16 mouse cellular contexts compared by ENCODE assay signal in genomic region chr9:101464727-101465427, GRCm38 (mm10).
DNase-seq lines count a peak whose midpoint lies in the region; ATAC-seq and TF ChIP-seq lines count a peak whose summit lies in the region.
"Had no signal": no experiment of that assay in that cellular context is flagged by ENCODE, and none has a peak within 500 bp of the region (broad histone marks: within the 10 kb centered on the region; RNA-seq: fewer than 3 reads in every experiment).

No protein-coding gene starts in this region.

- no peaks in the 10 kb centered on the region for H3K4me1 ChIP-seq in lung, adult 2 months (ENCODE audit: control insufficient read depth, insufficient read depth, low read length)
- peaks cover 11% of the 10 kb centered on the region for H3K4me1 ChIP-seq in forebrain, embryonic 12.5 days
- H3K4me1 ChIP-seq: embryonic facial prominence, embryonic 15.5 days; heart, embryonic 13.5 days; liver, embryonic 13.5 days had no signal

- TF ChIP-seq CTCF in lung, adult 2 months (IDR thresholded peaks at IDR 0.05; ENCODE audit: insufficient read depth, low read length) = no peak

- no peak overlapping the region for H3K9ac ChIP-seq in forebrain, embryonic 12.5 days
- H3K9ac ChIP-seq: embryonic facial prominence, embryonic 15.5 days; heart, embryonic 13.5 days; liver, embryonic 13.5 days had no signal

- H3K27ac ChIP-seq in forebrain, embryonic 12.5 days = 0 out of 2 replicates have a peak overlapping the region, but pooled peaks have one; percentile 56
- H3K27ac ChIP-seq: embryonic facial prominence, embryonic 15.5 days; heart, embryonic 13.5 days; liver, embryonic 13.5 days had no signal

- intact Hi-C loops in heart, postnatal 36 days (cut with DNase I) = no loop called here

- WGBS in lung, adult 2 months = 52% methylated on average over 18 of the region's 18 CpGs
- WGBS in forebrain, embryonic 12.5 days = 43% methylated on average over 18 of the region's 18 CpGs

- H3K9me3 ChIP-seq in forebrain, embryonic 12.5 days = no peaks in the 10 kb centered on the region
- H3K9me3 ChIP-seq: embryonic facial prominence, embryonic 15.5 days; heart, embryonic 13.5 days; liver, embryonic 13.5 days had no signal

- H3K27me3 ChIP-seq in forebrain, embryonic 12.5 days = no peaks in the 10 kb centered on the region
- H3K27me3 ChIP-seq: embryonic facial prominence, embryonic 15.5 days; heart, embryonic 13.5 days; liver, embryonic 13.5 days had no signal

- no peak; the same call in 1 of the 2 replicates for ATAC-seq in forebrain, embryonic 12.5 days (ENCODE audit: low FRiP score)
- ATAC-seq: inflammation-experienced regulatory T-cells, adult 6 months had no signal

- DNase-seq in lung, adult 18-20 months = peak; percentile 6 to 24
- no peak for DNase-seq in lung, adult 2 months
- peak; percentile 12 for DNase-seq in lung, postnatal 10 days
- DNase-seq in retina, postnatal 1 day = peak; percentile 61
- no peak for DNase-seq in heart, postnatal 36 days
- DNase-seq in spleen, postnatal 36 days (ENCODE audit: low spot score in 2 of 2) = no peak
- DNase-seq: cerebellum, adult 11 months; kidney, postnatal 10 days; left cerebral cortex, postnatal 4 days; liver, embryonic 13.5 days; thymus, adult 18-20 months had no signal

- TF ChIP-seq POLR2A in lung, adult 2 months (IDR thresholded peaks at IDR 0.05; ENCODE audit: borderline replicate concordance, extremely low read depth, low read depth, low read length) = no peak

- H3K4me3 ChIP-seq in lung, adult 2 months (replicated peaks; ENCODE audit: extremely low read depth, low read depth, low read length) = no peak overlapping the region
- no peak overlapping the region for H3K4me3 ChIP-seq in forebrain, embryonic 12.5 days (replicated peaks)
- H3K4me3 ChIP-seq: embryonic facial prominence, embryonic 15.5 days; heart, embryonic 13.5 days; liver, embryonic 13.5 days had no signal

- no peaks in the 10 kb centered on the region for H3K36me3 ChIP-seq in forebrain, embryonic 12.5 days (replicated peaks)
- H3K36me3 ChIP-seq: embryonic facial prominence, embryonic 15.5 days; G1E; heart, embryonic 13.5 days; liver, embryonic 13.5 days had no signal

- peak overlapping the region; percentile 30 for H3K4me2 ChIP-seq in forebrain, embryonic 12.5 days
- H3K4me2 ChIP-seq: embryonic facial prominence, embryonic 15.5 days; heart, embryonic 13.5 days; liver, embryonic 13.5 days had no signal

Comparison
In these comparisons a context has a peak if more than half of its experiments do, and no peak if none do; other contexts are left out.
1. DNase-seq: peak in lung, adult 18-20 months (2 of 2), lung, postnatal 10 days (single experiment) and retina, postnatal 1 day (single experiment); none in lung, adult 2 months (single experiment), heart, postnatal 36 days (0 of 2) and spleen, postnatal 36 days (0 of 2).